Mouse (Mus musculus): Measurements from ENCODE around the gene Cuta.

GRCm38 (mm10) chr17:26956895-26957294 lies 17.5 kb upstream of the Cuta start:
- TF ChIP-seq POLR2A (IDR thresholded peaks at IDR 0.05; ENCODE audit: insufficient read length, low read depth) (no peak), MAX (IDR thresholded peaks at IDR 0.05; ENCODE audit: low read depth) (no peak), CEBPB (IDR thresholded peaks at IDR 0.05; ENCODE audit: insufficient read depth, poor library complexity, severe bottlenecking) (no peak), TCF3 (IDR thresholded peaks at IDR 0.05; ENCODE audit: insufficient read length, low read depth) (no peak), E2F4 (IDR thresholded peaks at IDR 0.05; ENCODE audit: insufficient read depth) (no peak), MYOG (IDR thresholded peaks at IDR 0.05; ENCODE audit: control insufficient read depth in 1 of 3, insufficient read depth in 1 of 3, insufficient read length in 2 of 3, low read depth in 2 of 3) (no peak), REST (IDR thresholded peaks at IDR 0.05; ENCODE audit: insufficient read depth, insufficient read length) (no peak), SRF (IDR thresholded peaks at IDR 0.05; ENCODE audit: control insufficient read depth, insufficient read length, low read depth) (no peak), MYOD1 (IDR thresholded peaks at IDR 0.05; ENCODE audit: control insufficient read depth in 1 of 3, insufficient read length in 2 of 3, low read depth in 2 of 3) (no peak), USF1 (IDR thresholded peaks at IDR 0.05; ENCODE audit: low read depth) (no peak), POLR2AphosphoS2 (IDR thresholded peaks at IDR 0.05; ENCODE audit: insufficient read length, low read depth) (no peak), TCF12 (IDR thresholded peaks at IDR 0.05; ENCODE audit: insufficient read depth, poor library complexity, severe bottlenecking) (no peak)
